Mouse (Mus musculus) liver, embryonic 12.5 days (tissue): ENCODE data around the gene Mesp2. TPM values are rescaled to one million over a fixed set of nuclear protein-coding genes. Genes with fewer than 3 reads are reported as not detected.

Source experiments
- ATAC-seq: fragments of 200-750 bp; cut with Nextera tagmentation; 2 replicates; pipeline ENCODE4 v1.8.0; 2017; ENCODE audit warnings: moderate number of reproducible peaks, mild to moderate bottlenecking, moderate library complexity
- H3K27ac ChIP-seq: fragments of 300-500 bp; sonication (generic); 2 replicates; pipeline ENCODE4 v1.5.1; 2016; ENCODE audit warnings: mild to moderate bottlenecking
- H3K27me3 ChIP-seq: fragments of 300-500 bp; sonication (generic); replicated peaks from 2 replicates; pipeline ENCODE4 v1.6.1; 2016; ENCODE audit warnings: mild to moderate bottlenecking, moderate library complexity
- H3K36me3 ChIP-seq: fragments of 300-500 bp; sonication (generic); 2 replicates; pipeline ENCODE4 v1.6.1; 2016; ENCODE audit warnings: mild to moderate bottlenecking, moderate library complexity
- H3K4me1 ChIP-seq: fragments of 300-500 bp; sonication (generic); 2 replicates; pipeline ENCODE4 v1.6.1; 2016
- H3K4me2 ChIP-seq: fragments of 300-500 bp; sonication (generic); 2 replicates; pipeline ENCODE4 v1.6.1; 2016; ENCODE audit warnings: mild to moderate bottlenecking, moderate library complexity
- H3K4me3 ChIP-seq: fragments of 300-500 bp; sonication (generic); 2 replicates; pipeline ENCODE4 v1.5.1; 2016; ENCODE audit warnings: mild to moderate bottlenecking, moderate library complexity
- H3K9ac ChIP-seq: fragments of 300-500 bp; sonication (generic); 2 replicates; pipeline ENCODE4 v1.6.1; 2016; ENCODE audit warnings: mild to moderate bottlenecking, moderate library complexity
- H3K9me3 ChIP-seq: fragments of 300-500 bp; sonication (generic); replicated peaks from 2 replicates; pipeline ENCODE4 v1.6.1; 2016; ENCODE audit warnings: mild to moderate bottlenecking, moderate library complexity
- WGBS: fragments of 180-500 bp; shearing (Covaris S2); methylation state at CpG from one replicate; pipeline ENCODE4 v1.1.7; 2016; ENCODE audit not compliant: insufficient replicate concordance; 5-methylcytosine and 5-hydroxymethylcytosine counted together
- polyA plus RNA-seq: library from polyadenylated mRNA; unstranded; fragments of >200 nt; fragmentation: Nextera tagmentation; extraction: Ambion mirVana; gene quantifications from 2 replicates; pipeline ENCODE4 v1.2.1, GENCODE M21; 2016

The Mesp2 gene
- 0.06 TPM in 2 replicates for polyA plus RNA-seq

DNA sequence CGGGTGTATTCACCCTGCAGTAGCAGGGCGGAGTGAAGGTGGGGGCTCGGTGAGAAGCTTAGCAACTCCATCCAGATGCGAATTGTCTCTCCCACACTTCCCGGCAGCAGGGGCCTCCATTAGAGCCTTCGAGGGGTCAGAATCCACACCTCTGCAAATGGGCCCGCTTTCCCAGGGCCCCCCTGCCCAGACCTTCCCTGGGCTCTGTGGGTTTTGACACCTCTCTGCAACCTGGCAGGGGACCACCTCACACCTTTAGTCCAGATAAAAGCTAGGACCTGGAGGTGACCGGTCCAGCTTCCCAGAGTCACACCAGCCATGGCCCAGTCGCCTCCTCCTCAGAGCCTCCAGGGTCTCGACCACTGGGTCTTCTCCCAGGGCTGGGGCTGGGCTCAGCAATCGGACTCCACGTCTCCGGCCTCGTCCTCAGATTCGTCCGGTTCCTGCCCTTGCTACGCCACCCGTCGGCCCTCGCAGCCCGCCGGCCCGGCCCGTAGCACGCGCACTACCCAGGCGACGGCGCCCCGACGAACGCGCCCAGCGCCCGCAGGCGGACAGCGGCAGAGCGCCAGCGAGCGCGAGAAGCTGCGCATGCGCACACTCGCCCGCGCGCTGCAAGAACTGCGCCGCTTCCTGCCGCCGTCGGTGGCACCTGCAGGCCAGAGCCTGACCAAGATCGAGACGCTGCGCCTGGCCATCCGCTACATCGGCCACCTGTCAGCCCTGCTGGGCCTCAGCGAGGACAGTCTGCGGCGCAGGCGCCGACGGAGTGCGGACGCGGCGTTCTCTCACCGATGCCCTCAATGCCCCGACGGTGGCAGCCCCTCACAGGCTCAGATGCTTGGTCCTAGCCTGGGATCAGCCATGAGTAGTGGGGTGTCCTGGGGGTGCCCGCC is at the start of gene Mesp2:
TSS of gene Mesp2 (plus strand) at position 117 of the 896 bp plus-strand sequence.
- H3K9ac ChIP-seq: 0 out of 2 replicates have a peak within 1 kb of the TSS, but pooled peaks have one; percentile 9
- no peak for ATAC-seq
- peaks cover 39% of the 10 kb centered on the region for H3K27me3 ChIP-seq
- H3K4me2 ChIP-seq: peak within 1 kb of the TSS; percentile 57
- H3K9me3 ChIP-seq: no peaks in the 10 kb centered on the region
- H3K36me3 ChIP-seq: no peaks in the 10 kb centered on the region
- H3K27ac ChIP-seq: no peak within 1 kb of the TSS
- 13% methylated on average over 70 of the region's 71 CpGs for WGBS
- peak within 1 kb of the TSS; percentile 27 for H3K4me3 ChIP-seq
- H3K4me1 ChIP-seq: peaks cover 8% of the 10 kb centered on the region

DNA sequence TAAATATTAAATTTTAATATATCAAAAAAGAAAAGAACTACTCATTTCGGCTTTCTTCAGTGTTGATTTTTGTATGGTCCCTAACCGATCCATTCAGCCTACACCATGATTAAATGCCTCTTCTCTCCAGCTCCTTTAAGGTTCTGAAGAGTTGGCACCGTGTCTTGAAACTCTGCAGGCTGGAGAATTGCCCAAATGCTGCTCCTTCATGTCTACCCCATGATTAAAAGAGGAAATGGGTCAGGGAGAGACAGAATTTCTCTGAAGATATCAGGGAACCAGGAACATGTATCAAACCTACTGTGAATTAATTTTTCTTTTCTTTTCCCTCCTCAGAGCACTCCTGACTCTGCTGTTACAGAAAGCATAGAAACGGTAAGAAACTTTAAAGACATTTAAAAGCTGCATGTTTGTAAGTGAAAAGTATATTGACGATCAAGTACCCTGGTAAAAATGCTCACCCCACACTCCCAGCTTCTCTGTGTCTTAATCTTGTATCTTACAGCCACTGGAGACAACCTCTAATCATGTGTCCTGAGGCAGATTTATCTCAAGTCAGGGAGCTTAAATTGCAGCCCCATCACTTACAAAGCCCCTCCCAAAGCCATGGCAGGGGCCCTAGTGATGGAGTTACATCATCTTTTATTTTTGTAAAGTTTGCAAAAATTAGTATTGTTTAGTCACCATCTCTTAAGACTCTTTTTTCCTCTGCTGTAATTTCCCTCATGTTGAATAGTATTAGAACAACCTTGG is 49.2 kb upstream of the Mesp2 start:
- Histone ChIP-seq H3K9me3 (no peaks in the 10 kb centered on the region), H3K27me3 (no peaks in the 10 kb centered on the region), H3K27ac (no peak overlapping the region), H3K9ac (no peak overlapping the region), H3K4me1 (no peaks in the 10 kb centered on the region), H3K4me3 (no peak overlapping the region), H3K4me2 (no peak overlapping the region), H3K36me3 (no peaks in the 10 kb centered on the region)
- WGBS: 57% methylated on average over 5 of the region's 5 CpGs
- no peak for ATAC-seq

DNA sequence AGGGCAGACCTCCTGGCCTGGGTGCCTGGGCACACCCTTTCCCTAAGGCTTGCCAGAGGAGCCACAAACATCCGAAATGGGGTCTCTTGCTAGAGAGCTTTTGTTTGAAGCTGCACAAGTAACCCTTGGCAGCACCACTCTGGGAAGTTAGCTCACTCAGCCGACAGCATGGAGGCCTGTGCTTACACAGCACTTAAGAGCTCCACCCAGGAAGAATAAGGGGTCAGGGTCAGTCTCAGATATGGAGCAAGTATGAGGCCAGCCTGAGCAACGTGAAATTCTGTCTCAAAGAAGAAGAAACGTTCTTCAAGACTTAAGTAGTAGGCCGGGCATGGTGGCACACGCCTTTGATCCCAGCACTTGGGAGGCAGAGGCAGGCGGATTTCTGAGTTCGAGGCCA is 48.4 kb upstream of the Mesp2 start:
- H3K9ac ChIP-seq: no peak overlapping the region
- WGBS: 55% methylated on average over 8 of the region's 8 CpGs

DNA sequence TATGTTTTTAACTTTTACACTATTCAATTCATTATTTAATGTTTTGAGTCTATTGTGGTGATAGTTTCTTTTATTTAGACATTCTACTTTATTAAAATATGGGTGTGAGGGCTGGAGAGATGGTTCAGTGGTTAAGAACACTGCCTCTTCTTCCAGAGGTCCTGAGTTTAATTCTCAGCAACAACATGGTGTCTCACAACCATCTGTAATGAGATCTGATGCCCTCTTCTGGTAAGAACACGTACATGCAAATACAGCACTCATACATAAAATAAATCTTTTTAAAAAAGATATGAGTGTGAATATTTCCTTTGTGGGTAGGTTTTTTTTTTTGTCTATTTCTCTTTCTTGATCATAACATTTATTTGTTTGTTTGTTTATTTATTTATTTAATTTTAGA is 44.5 kb upstream of the Mesp2 start:
- H3K27me3 ChIP-seq: no peaks in the 10 kb centered on the region
- no peak overlapping the region for H3K27ac ChIP-seq
- no peaks in the 10 kb centered on the region for H3K4me1 ChIP-seq
- 47% methylated on average over 1 of the region's 1 CpGs for WGBS
- no peak overlapping the region for H3K4me2 ChIP-seq
- no peaks in the 10 kb centered on the region for H3K36me3 ChIP-seq
- H3K9me3 ChIP-seq: no peaks in the 10 kb centered on the region
- no peak overlapping the region for H3K9ac ChIP-seq
- no peak overlapping the region for H3K4me3 ChIP-seq
- ATAC-seq: no peak

More for the DNA sequence above, 48.4 kb upstream of the Mesp2 start:
- no peak for ATAC-seq
- Histone ChIP-seq H3K9me3 (no peaks in the 10 kb centered on the region), H3K4me1 (no peaks in the 10 kb centered on the region), H3K4me2 (no peak overlapping the region), H3K36me3 (no peaks in the 10 kb centered on the region), H3K27ac (no peak overlapping the region), H3K27me3 (no peaks in the 10 kb centered on the region), H3K4me3 (no peak overlapping the region)

DNA sequence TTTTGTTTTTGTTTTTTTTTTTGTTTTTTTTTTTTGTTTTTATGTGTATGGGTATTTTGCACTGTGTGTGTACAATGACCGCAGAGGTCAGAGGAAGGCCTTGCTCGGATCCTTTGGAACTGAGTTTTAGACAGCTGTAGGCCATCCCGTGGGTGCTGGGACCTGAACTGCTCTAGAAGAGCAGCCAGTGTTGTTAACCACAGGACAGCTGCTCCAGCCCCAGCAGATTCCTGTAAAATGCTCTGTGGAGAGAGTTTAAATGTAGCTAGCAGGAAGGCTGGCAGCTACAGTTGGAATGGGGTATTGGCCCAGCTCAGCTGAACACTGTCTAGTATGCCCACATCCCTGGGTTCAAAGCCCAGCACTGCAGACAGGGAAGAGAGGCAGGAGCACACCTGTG is 40.9 kb upstream of the Mesp2 start:
- no peaks in the 10 kb centered on the region for H3K9me3 ChIP-seq
- no peaks in the 10 kb centered on the region for H3K36me3 ChIP-seq
- H3K27ac ChIP-seq: no peak overlapping the region
- H3K27me3 ChIP-seq: no peaks in the 10 kb centered on the region
- H3K4me3 ChIP-seq: no peak overlapping the region
- no peak overlapping the region for H3K4me2 ChIP-seq
- no peak for ATAC-seq
- 61% methylated on average over 3 of the region's 3 CpGs for WGBS
- no peak overlapping the region for H3K9ac ChIP-seq
- H3K4me1 ChIP-seq: no peaks in the 10 kb centered on the region

DNA sequence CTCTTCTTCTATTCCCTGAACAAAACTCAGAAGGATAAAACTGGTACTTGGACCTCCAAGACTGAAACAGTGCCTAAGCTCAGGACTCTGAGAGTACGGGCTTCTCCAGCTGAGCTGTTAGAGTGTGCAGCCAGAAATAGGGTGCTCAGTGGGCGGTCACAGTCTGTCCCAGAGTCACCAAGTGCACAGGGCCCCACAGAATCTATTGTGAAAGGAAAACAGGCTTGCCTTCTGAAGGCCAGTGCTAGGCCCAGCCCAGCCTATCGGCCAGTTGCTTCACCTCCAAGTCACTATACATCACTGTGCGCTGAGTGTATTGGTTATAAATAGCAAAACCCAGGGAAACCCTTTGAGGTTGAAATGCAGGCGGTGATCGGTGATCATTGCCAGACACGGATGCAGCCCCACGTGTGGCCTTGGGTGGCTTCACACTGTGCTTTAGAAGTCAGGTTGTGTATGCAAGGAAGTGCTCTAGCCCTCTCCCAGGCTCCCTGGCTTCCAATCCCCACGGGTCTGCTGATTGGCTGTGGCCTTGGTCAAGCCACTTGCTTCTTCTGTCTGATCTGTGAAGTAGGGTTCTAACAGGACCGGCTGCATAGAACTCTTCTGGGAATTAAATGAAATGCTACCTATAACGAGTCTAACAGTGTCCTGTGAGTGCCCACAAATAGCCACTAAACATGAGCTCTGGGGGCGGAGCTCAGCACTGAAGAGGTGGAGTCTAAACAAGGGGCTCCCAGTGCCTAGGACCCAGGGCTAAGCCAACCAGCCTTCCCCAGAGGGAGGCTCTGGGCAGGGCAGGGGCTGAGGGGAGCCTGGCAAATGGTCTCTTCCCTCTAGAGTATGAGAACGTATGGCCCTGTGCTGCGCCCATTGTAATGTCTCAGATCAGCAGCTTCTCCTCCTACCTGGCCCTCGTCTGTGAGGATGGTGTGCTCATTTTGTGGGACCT is 38.7 kb upstream of the Mesp2 start:
- H3K4me1 ChIP-seq: no peaks in the 10 kb centered on the region
- H3K9me3 ChIP-seq: no peaks in the 10 kb centered on the region
- no peak overlapping the region for H3K4me2 ChIP-seq
- H3K27ac ChIP-seq: no peak overlapping the region
- H3K9ac ChIP-seq: no peak overlapping the region
- H3K36me3 ChIP-seq: no peaks in the 10 kb centered on the region
- WGBS: 48% methylated on average over 15 of the region's 15 CpGs
- no peaks in the 10 kb centered on the region for H3K27me3 ChIP-seq
- no peak overlapping the region for H3K4me3 ChIP-seq
- 0 out of 2 replicates have a peak, but pooled peaks have one; percentile 35 for ATAC-seq

DNA sequence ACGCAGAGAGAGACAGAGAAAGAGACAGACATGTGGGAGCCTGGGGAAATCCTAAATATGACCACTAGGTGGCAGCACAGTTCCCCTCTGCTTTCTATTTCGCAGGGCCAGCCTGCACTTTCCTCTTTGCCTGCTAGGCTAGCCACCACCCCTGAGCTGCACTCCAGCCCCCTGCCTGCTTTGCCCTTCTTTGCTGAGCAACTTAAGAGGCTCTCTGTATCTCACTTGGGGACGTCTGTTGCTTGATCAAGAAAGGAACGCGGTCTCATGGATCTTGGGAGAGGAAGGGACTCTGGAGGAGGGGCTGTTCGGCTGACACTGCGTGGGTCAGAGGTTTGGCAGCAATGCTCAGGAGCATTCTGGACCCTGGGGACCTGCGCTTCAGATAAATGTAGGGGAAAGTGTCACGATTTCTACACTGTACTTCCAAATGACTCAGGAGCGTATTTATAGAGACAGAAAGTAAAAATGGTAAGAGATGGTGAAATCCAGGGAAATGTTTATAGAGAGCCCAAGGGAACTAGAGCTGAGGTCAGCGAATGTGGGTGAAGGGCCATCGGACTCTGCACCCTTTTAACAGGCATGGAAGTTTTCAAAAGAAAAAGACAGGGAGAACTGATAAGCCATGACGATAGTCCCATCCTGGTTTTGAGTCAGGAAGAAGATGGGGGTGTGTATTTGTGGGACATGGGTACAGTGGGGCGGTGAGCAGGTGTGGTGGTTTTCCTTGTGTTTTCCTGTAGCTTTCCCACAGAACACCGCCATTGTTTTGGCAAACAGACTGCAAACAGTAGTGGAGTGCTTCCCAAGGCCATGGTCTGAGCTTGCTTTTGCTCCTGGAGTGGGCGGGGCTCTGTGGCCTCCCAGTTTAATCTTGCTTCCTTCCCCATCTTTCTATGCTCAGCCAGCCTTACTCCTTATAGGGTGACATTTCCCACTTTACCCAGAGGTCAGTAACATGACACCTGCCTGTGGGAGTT is 29.6 kb upstream of the Mesp2 start:
- Histone ChIP-seq H3K4me2 (peak overlapping the region; percentile 61), H3K9ac (0 out of 2 replicates have a peak overlapping the region, but pooled peaks have one; percentile 27), H3K4me3 (peak overlapping the region; percentile 34), H3K36me3 (no peaks in the 10 kb centered on the region), H3K4me1 (peaks cover 11% of the 10 kb centered on the region), H3K9me3 (no peaks in the 10 kb centered on the region), H3K27ac (peak overlapping the region; percentile 53; the same call in 1 of the 2 replicates), H3K27me3 (no peaks in the 10 kb centered on the region)
- peak; percentile 51 for ATAC-seq
- WGBS: 19% methylated on average over 16 of the region's 16 CpGs

DNA sequence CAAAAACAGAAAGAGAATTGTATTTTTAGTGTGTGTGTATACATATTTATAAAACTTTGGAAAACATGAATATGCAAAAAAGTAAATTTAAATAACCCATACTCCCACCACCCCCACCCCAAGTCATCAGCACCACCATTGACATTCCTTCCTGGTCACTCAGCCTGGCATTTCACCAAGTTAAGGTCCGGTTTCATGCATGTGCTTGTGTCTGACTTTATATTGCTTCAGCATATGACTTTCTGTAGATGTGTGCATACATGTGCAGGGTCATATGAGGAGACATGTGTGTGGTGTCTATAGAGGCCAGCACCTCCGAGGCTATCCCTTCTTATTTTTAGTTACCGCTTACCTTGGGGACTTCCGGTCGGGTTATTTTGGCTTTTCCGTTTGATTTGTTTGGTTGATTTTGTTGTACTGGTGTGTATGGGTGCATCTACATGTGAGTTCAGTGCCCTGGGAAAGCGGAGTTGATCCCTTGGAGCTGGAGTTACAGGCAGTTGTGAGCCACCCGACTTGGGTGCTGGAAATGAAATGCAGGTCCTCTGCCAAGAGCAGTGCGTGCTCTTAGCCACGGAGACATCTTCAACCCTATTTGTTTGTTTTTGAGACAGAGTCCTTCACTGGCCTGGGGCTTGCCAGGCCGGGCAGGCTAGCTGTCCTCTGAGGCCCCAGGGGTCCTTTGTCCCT is 28.6 kb upstream of the Mesp2 start:
- no peak for ATAC-seq
- H3K9me3 ChIP-seq: no peaks in the 10 kb centered on the region
- no peak overlapping the region for H3K4me2 ChIP-seq
- H3K27me3 ChIP-seq: peaks cover 5% of the 10 kb centered on the region; the same call in 1 of the 2 replicates
- H3K36me3 ChIP-seq: no peaks in the 10 kb centered on the region
- H3K4me3 ChIP-seq: no peak overlapping the region
- no peak overlapping the region for H3K9ac ChIP-seq
- WGBS: 73% methylated on average over 11 of the region's 11 CpGs
- peaks cover 11% of the 10 kb centered on the region for H3K4me1 ChIP-seq
- H3K27ac ChIP-seq: no peak overlapping the region

DNA sequence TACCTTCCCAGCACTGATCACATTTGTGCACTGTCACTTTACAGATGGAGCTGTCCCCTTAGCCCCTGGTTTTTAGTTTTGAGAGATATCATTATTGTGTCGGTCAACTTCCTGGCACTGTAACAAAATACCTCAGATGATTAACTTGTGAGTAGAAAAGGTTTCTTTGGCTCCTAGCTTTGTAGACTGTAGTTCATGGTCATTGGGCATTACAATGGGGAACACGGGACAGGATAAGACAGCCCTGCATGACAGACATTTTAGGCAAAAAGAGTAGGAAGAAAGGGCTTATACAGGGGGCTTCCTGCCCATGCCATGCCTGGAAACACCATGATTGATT is 28.0 kb upstream of the Mesp2 start:
- no peak for ATAC-seq
- Histone ChIP-seq H3K9ac (no peak overlapping the region), H3K9me3 (no peaks in the 10 kb centered on the region), H3K4me2 (no peak overlapping the region), H3K36me3 (no peaks in the 10 kb centered on the region), H3K27me3 (peaks cover 10% of the 10 kb centered on the region; the same call in 1 of the 2 replicates), H3K4me1 (peaks cover 11% of the 10 kb centered on the region), H3K4me3 (no peak overlapping the region), H3K27ac (no peak overlapping the region)
- 74% methylated on average over 2 of the region's 2 CpGs for WGBS

DNA sequence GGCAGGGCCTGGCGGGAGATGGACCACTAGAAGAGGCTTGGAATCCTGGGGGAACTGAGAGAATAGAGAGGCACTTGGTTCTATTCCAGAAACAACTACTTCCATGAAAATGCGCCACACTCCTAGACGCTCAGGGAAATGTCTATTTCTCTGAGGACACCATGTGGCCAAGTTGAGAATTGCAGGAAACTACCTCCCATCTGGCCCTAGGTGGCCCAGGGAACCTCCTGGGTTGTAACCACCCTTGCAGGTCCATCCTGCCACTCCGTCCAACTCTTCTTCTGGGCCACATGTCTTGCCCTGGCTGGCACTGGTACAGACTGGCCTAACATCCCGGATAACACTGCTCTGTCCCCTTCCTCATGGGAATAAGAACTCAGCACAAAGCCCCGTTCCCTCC is 24.2 kb upstream of the Mesp2 start:
- Histone ChIP-seq H3K9ac (no peak overlapping the region), H3K27me3 (peaks cover 41% of the 10 kb centered on the region), H3K4me2 (no peak overlapping the region), H3K9me3 (no peaks in the 10 kb centered on the region), H3K4me3 (no peak overlapping the region), H3K4me1 (peaks cover 4% of the 10 kb centered on the region), H3K27ac (no peak overlapping the region), H3K36me3 (no peaks in the 10 kb centered on the region)
- ATAC-seq: 0 out of 2 replicates have a peak, but pooled peaks have one; percentile 16
- WGBS: 21% methylated on average over 6 of the region's 6 CpGs
